Mouse (Mus musculus): ENCODE data around the gene Ppp4r1. TPM values are rescaled to one million over a fixed set of nuclear protein-coding genes. Genes with fewer than 3 reads are reported as not detected.

Gene Ppp4r1
- polyA plus RNA-seq, 1 experiment from 2014 or later = 8.0 TPM

GRCm38 (mm10) chr17:65811032-65811431 lies 28.7 kb downstream of the Ppp4r1 start:
- H3K9ac ChIP-seq (replicated peaks) = no peak overlapping the region
- H3K4me1 ChIP-seq (ENCODE audit: insufficient read depth) = no peaks in the 10 kb centered on the region
- H3K27ac ChIP-seq (ENCODE audit: low read depth) = no peak overlapping the region
- no peak overlapping the region for H3K4me3 ChIP-seq (ENCODE audit: low read depth, low read length)
- peaks cover 53% of the 10 kb centered on the region for H3K36me3 ChIP-seq (replicated peaks; ENCODE audit: insufficient read depth, low read length)
- ATAC-seq (no peak), DNase-seq (no peak)
- 90% methylated on average over 5 of the region's 5 CpGs for WGBS (ENCODE audit: insufficient replicate concordance)
- H3K27me3 ChIP-seq (ENCODE audit: insufficient read depth, low read length) = no peaks in the 10 kb centered on the region
- H3K9me3 ChIP-seq (ENCODE audit: low read length) = no peaks in the 10 kb centered on the region
- TF ChIP-seq CTCF (IDR thresholded peaks at IDR 0.05; ENCODE audit: low read depth) = no peak
- no peak for TF ChIP-seq EP300 (IDR thresholded peaks at IDR 0.05; ENCODE audit: low read depth)
- H3K4me2 ChIP-seq (ENCODE audit: low read depth, low read length) = no peak overlapping the region

GRCm38 (mm10) chr17:65813763-65814162 lies 31.4 kb downstream of the Ppp4r1 start:
- no peaks in the 10 kb centered on the region for H3K9me3 ChIP-seq (ENCODE audit: low read length)
- ATAC-seq = no peak
- no peak for DNase-seq
- no peak overlapping the region for H3K4me2 ChIP-seq (ENCODE audit: low read depth, low read length)
- TF ChIP-seq CTCF (IDR thresholded peaks at IDR 0.05; ENCODE audit: low read depth) = no peak
- no peak for TF ChIP-seq EP300 (IDR thresholded peaks at IDR 0.05; ENCODE audit: low read depth)
- no peak overlapping the region for H3K9ac ChIP-seq (replicated peaks)
- no peaks in the 10 kb centered on the region for H3K4me1 ChIP-seq (ENCODE audit: insufficient read depth)
- H3K27me3 ChIP-seq (ENCODE audit: insufficient read depth, low read length) = no peaks in the 10 kb centered on the region
- 85% methylated on average over 8 of the region's 8 CpGs for WGBS (ENCODE audit: insufficient replicate concordance)
- no peak overlapping the region for H3K4me3 ChIP-seq (ENCODE audit: low read depth, low read length)
- H3K27ac ChIP-seq (ENCODE audit: low read depth) = no peak overlapping the region
- H3K36me3 ChIP-seq (replicated peaks; ENCODE audit: insufficient read depth, low read length) = peaks cover 67% of the 10 kb centered on the region

- 73% methylated on average over 5 of the region's 5 CpGs for WGBS (ENCODE audit: insufficient replicate concordance)
- ATAC-seq (no peak), DNase-seq (no peak)
- Histone ChIP-seq H3K4me1 (ENCODE audit: insufficient read depth) (no peaks in the 10 kb centered on the region), H3K9me3 (ENCODE audit: low read length) (no peaks in the 10 kb centered on the region), H3K4me2 (ENCODE audit: low read depth, low read length) (no peak overlapping the region), H3K27me3 (ENCODE audit: insufficient read depth, low read length) (no peaks in the 10 kb centered on the region), H3K36me3 (replicated peaks; ENCODE audit: insufficient read depth, low read length) (peaks cover 72% of the 10 kb centered on the region), H3K9ac (replicated peaks) (no peak overlapping the region), H3K4me3 (ENCODE audit: low read depth, low read length) (no peak overlapping the region), H3K27ac (ENCODE audit: low read depth) (no peak overlapping the region)
- TF ChIP-seq CTCF (IDR thresholded peaks at IDR 0.05; ENCODE audit: low read depth) (no peak), EP300 (IDR thresholded peaks at IDR 0.05; ENCODE audit: low read depth) (no peak)
Observed at GRCm38 (mm10) chr17:65820197-65820596, 37.8 kb downstream of the Ppp4r1 start.

GRCm38 (mm10) chr17:65822423-65822822 lies 40.0 kb downstream of the Ppp4r1 start:
- TF ChIP-seq CTCF (IDR thresholded peaks at IDR 0.05; ENCODE audit: low read depth) (no peak), EP300 (IDR thresholded peaks at IDR 0.05; ENCODE audit: low read depth) (no peak)
- H3K4me3 ChIP-seq (ENCODE audit: low read depth, low read length) = no peak overlapping the region
- H3K9me3 ChIP-seq (ENCODE audit: low read length) = no peaks in the 10 kb centered on the region
- H3K27ac ChIP-seq (ENCODE audit: low read depth) = no peak overlapping the region
- H3K27me3 ChIP-seq (ENCODE audit: insufficient read depth, low read length) = no peaks in the 10 kb centered on the region
- H3K36me3 ChIP-seq (replicated peaks; ENCODE audit: insufficient read depth, low read length) = peaks cover 62% of the 10 kb centered on the region
- H3K9ac ChIP-seq (replicated peaks) = no peak overlapping the region
- 90% methylated on average over 5 of the region's 5 CpGs for WGBS (ENCODE audit: insufficient replicate concordance)
- no peak overlapping the region for H3K4me2 ChIP-seq (ENCODE audit: low read depth, low read length)
- ATAC-seq (no peak), DNase-seq (no peak)
- no peaks in the 10 kb centered on the region for H3K4me1 ChIP-seq (ENCODE audit: insufficient read depth)

GRCm38 (mm10) chr17:65824246-65824645 lies 41.9 kb downstream of the Ppp4r1 start:
- TF ChIP-seq CTCF (IDR thresholded peaks at IDR 0.05; ENCODE audit: low read depth) (no peak), EP300 (IDR thresholded peaks at IDR 0.05; ENCODE audit: low read depth) (no peak)
- 87% methylated on average over 10 of the region's 10 CpGs for WGBS (ENCODE audit: insufficient replicate concordance)
- Histone ChIP-seq H3K4me2 (ENCODE audit: low read depth, low read length) (no peak overlapping the region), H3K27ac (ENCODE audit: low read depth) (no peak overlapping the region), H3K4me3 (ENCODE audit: low read depth, low read length) (no peak overlapping the region), H3K36me3 (replicated peaks; ENCODE audit: insufficient read depth, low read length) (peaks cover 61% of the 10 kb centered on the region), H3K9ac (replicated peaks) (no peak overlapping the region), H3K27me3 (ENCODE audit: insufficient read depth, low read length) (no peaks in the 10 kb centered on the region), H3K4me1 (ENCODE audit: insufficient read depth) (no peaks in the 10 kb centered on the region), H3K9me3 (ENCODE audit: low read length) (no peaks in the 10 kb centered on the region)
- ATAC-seq = no peak
- DNase-seq = no peak

GRCm38 (mm10) chr17:65826257-65826656 lies 43.9 kb downstream of the Ppp4r1 start:
- 61% methylated on average over 9 of the region's 9 CpGs for WGBS (ENCODE audit: insufficient replicate concordance)
- TF ChIP-seq EP300 (IDR thresholded peaks at IDR 0.05; ENCODE audit: low read depth) (no peak), CTCF (IDR thresholded peaks at IDR 0.05; ENCODE audit: low read depth) (no peak)
- Histone ChIP-seq H3K4me1 (ENCODE audit: insufficient read depth) (no peaks in the 10 kb centered on the region), H3K36me3 (replicated peaks; ENCODE audit: insufficient read depth, low read length) (peaks cover 67% of the 10 kb centered on the region), H3K4me3 (ENCODE audit: low read depth, low read length) (no peak overlapping the region), H3K4me2 (ENCODE audit: low read depth, low read length) (no peak overlapping the region), H3K27me3 (ENCODE audit: insufficient read depth, low read length) (no peaks in the 10 kb centered on the region), H3K9ac (replicated peaks) (no peak overlapping the region), H3K9me3 (ENCODE audit: low read length) (no peaks in the 10 kb centered on the region), H3K27ac (ENCODE audit: low read depth) (no peak overlapping the region)
- DNase-seq = no peak
- no peak for ATAC-seq
